ENCODE assay signal across 19 mouse cellular contexts in the genomic region with DNA sequence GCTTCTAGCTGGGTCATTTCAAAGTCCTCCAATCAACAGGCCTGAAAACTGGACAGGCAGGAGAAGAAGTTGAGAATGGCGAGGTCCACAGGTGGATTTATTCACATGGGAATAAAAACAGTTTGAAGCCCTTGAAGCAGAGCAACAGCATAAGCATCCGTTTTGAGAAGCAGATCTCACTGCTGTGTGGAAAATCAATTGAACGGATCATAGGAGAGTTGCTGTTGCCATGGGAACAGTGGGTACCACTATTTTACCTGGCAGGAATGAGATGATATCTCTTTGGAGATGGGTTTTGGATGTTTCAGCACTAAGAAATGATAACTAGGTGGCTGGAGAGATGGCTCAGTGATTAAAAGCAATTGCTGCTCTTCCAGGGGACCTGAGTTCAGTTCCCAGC. TPM values are rescaled to one million over a fixed set of nuclear protein-coding genes. Genes with fewer than 3 reads are reported as not detected.
"Had no signal": no experiment of that assay in that cellular context is flagged by ENCODE, and none has a peak within 500 bp of the region (broad histone marks: within the 10 kb centered on the region; RNA-seq: fewer than 3 reads in every experiment).

No protein-coding gene starts in this region.

- H3K27me3 ChIP-seq: neural tube, embryonic 13.5 days; neural tube, embryonic 15.5 days had no signal

- H3K9me3 ChIP-seq: neural tube, embryonic 13.5 days; neural tube, embryonic 15.5 days had no signal

- H3K4me2 ChIP-seq: lung, embryonic 14.5 days; midbrain, embryonic 11.5 days; neural tube, embryonic 13.5 days; neural tube, embryonic 15.5 days had no signal

- H3K4me3 ChIP-seq: myocyte; neural tube, embryonic 13.5 days; neural tube, embryonic 15.5 days had no signal

- H3K36me3 ChIP-seq: neural tube, embryonic 13.5 days; neural tube, embryonic 15.5 days had no signal

- H3K27ac ChIP-seq: liver, embryonic 14.5 days; neural tube, embryonic 13.5 days; neural tube, embryonic 15.5 days had no signal

- DNase-seq: lung, adult 18-20 months; lung, embryonic 14.5 days; lung, postnatal 10 days; lung, postnatal 4 days; retina, postnatal 1 day; right cerebral cortex, adult 18-20 months; right cerebral cortex, postnatal 25 days; right cerebral cortex, postnatal 4 days; spleen, adult 18-20 months; thymus, adult 18-20 months; thymus, postnatal 14 days; thymus, postnatal 36 days had no signal

- H3K9ac ChIP-seq: liver, embryonic 14.5 days; lung, embryonic 14.5 days; neural tube, embryonic 13.5 days; neural tube, embryonic 15.5 days had no signal

- H3K4me1 ChIP-seq: neural tube, embryonic 13.5 days; neural tube, embryonic 15.5 days had no signal

RNA-seq across cellular contexts. Expression of a gene that starts 8.1 kb away (rescaled TPM):
- total RNA-seq: megakaryocyte, adult 5-6 weeks; megakaryocyte-erythroid progenitor cell, adult 5-6 weeks had no signal
- polyA plus RNA-seq: midbrain, embryonic 11.5 days had no signal
